Mouse (Mus musculus) ES-Bruce4 (cell line): ENCODE data around the gene Atad2b. TPM values are rescaled to one million over a fixed set of nuclear protein-coding genes. Genes with fewer than 3 reads are reported as not detected.

Source experiments
- H3K27ac ChIP-seq: 2 replicates; pipeline ENCODE4 v1.5.1; 2012; ENCODE audit warnings: low read length, inconsistent platforms; ENCODE audit not compliant: insufficient read depth
- H3K27me3 ChIP-seq: 2 replicates; pipeline ENCODE4 v1.6.1; 2012; ENCODE audit warnings: mild to moderate bottlenecking, low read length, inconsistent platforms; ENCODE audit not compliant: control insufficient read depth, poor library complexity, insufficient read depth, severe bottlenecking
- H3K36me3 ChIP-seq: 2 replicates; pipeline ENCODE4 v1.6.1; 2012; ENCODE audit warnings: inconsistent platforms, mild to moderate bottlenecking, low read length, moderate library complexity; ENCODE audit not compliant: control insufficient read depth, poor library complexity, insufficient read depth, severe bottlenecking
- H3K4me1 ChIP-seq: one replicate; pipeline ENCODE4 v1.8.1; 2011; ENCODE audit warnings: low read length; ENCODE audit not compliant: control insufficient read depth, insufficient read depth
- H3K4me3 ChIP-seq: 2 replicates; pipeline ENCODE4 v1.5.1; 2011; ENCODE audit warnings: low read depth, mild to moderate bottlenecking, low read length
- H3K9ac ChIP-seq: 2 replicates; pipeline ENCODE4 v1.6.1; 2012; ENCODE audit warnings: low read depth, mild to moderate bottlenecking, inconsistent platforms; ENCODE audit not compliant: poor library complexity, severe bottlenecking
- H3K9me3 ChIP-seq: replicated peaks from 2 replicates; pipeline ENCODE4 v1.6.1; 2012; ENCODE audit warnings: mild to moderate bottlenecking, low read length, inconsistent platforms; ENCODE audit not compliant: control insufficient read depth, poor library complexity, insufficient read depth, severe bottlenecking
- CTCF ChIP-seq: IDR thresholded peaks from one replicate; pipeline ENCODE4 v1.8.1; 2011; ENCODE audit warnings: low read depth, low read length
- EP300 ChIP-seq: IDR thresholded peaks from 2 replicates; pipeline ENCODE4 v1.6.1; 2011; ENCODE audit warnings: low read depth, low read length; ENCODE audit not compliant: insufficient read depth
- POLR2A ChIP-seq: IDR thresholded peaks from one replicate; pipeline ENCODE4 v1.8.1; 2011; ENCODE audit warnings: low read length; ENCODE audit not compliant: insufficient read depth
- polyA plus RNA-seq: library from polyadenylated mRNA; stranded (reverse); fragments of >200 nt; gene quantifications from 2 replicates; pipeline ENCODE4 v1.2.4, GENCODE M21; 2011; ENCODE audit warnings: low read depth; ENCODE audit not compliant: missing spikeins, insufficient read depth, insufficient read length

The Atad2b gene
- polyA plus RNA-seq, 1 experiment: 34.1 TPM

DNA sequence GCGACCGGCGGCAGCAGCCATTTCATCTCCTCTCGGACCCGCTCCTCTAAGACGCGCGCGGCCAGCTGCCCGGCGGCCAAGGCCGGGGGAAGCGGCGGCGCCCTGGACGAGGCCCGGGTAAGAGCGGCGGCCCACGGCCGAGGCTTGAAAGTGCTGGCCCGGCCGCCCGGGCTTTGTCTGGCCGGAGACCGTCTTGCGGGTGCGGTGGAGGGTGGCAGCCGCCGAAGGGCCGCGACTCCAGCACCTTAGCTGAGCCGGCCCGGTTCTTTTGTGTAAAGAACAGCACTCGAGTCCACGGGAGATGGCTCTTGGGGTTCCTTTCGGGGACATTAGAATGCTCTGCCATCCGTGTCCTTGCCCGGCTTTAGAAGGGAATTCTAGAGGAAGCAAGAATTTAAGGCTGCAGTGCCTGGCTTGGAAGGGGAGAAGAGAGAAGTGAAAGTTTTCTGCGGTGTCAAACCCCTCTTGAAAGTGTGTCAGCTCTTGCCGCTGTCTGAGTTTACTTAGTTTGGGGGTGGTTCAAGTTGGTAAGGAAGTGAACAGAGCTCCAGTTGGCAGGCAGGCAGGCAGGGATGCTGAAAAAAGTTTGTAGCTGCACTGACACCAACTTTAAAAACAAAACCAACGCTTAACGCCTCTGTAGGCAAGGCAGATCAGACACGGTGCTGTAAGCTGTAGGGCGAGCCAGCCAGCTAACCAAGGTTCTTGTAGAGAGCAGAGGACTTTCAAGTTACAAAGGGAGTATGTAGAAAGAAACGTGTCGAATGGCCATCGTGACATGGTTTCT lies 845 bp downstream of the Atad2b start:
- Histone ChIP-seq H3K36me3 (no peaks in the 10 kb centered on the region), H3K27me3 (no peaks in the 10 kb centered on the region), H3K27ac (no peak overlapping the region), H3K9me3 (no peaks in the 10 kb centered on the region), H3K4me1 (no peaks in the 10 kb centered on the region), H3K9ac (peak overlapping the region; percentile 93), H3K4me3 (peak overlapping the region; percentile 96)
- TF ChIP-seq POLR2A (no peak), EP300 (no peak), CTCF (no peak)

DNA sequence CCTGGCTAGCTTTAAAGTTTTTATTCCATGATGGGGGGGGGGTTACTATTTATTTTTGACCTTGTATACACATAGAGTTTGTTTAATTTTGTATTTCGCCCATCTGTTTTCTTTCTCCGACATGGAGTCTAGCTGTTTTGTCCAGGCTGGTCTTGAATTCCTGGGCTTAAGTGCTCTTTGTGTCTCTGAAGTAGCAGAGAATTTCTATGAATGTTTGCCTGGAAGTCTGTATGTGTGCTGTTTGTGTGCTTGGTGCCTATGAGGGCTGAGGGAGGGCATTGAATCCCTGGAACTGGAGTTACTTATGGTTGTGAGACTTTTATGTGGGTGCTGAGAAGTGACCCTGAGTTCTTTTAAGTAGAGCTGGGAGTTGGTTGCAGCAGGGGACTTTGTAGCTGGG lies 11.0 kb downstream of the Atad2b start:
- no peaks in the 10 kb centered on the region for H3K9me3 ChIP-seq
- no peaks in the 10 kb centered on the region for H3K4me1 ChIP-seq
- H3K9ac ChIP-seq: no peak overlapping the region
- no peak for TF ChIP-seq EP300
- no peak for TF ChIP-seq POLR2A
- TF ChIP-seq CTCF: no peak
- H3K4me3 ChIP-seq: no peak overlapping the region
- H3K27me3 ChIP-seq: no peaks in the 10 kb centered on the region
- H3K27ac ChIP-seq: no peak overlapping the region
- no peaks in the 10 kb centered on the region for H3K36me3 ChIP-seq

DNA sequence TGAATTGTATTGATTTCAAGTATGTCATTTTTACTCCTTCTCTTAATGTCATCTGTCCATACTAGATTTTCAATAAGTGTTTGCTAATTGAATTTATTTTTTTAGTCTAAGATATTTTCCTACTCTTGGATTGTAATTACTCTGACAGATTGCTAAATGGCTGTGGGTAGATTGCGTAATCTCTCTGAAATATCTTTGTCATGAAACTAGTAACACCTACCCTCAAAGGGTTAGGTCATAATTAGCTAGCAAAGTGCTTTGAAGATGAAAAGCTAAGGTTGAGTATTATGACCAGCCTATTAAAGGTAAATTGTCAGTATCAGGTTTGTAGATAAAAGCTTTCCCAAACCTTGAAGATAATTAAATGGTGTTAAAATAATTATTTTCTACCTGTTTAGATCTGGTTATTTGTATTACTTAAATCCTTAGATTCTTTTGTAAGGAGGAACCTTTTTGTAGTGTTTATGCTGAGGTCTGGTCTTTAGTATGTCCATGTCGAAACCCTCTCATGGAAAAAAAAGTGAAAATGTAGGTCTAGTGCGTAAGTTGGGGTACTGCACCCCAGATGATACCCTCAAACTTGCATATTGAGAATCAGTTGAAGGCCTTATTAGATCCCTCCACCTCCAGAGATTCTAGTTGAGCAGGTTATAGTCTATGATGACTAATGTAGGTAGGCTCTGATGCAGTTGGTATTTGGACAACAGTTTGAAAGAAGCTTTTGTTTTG lies 13.8 kb downstream of the Atad2b start:
- Histone ChIP-seq H3K9ac (no peak overlapping the region), H3K4me1 (no peaks in the 10 kb centered on the region), H3K9me3 (no peaks in the 10 kb centered on the region), H3K27me3 (no peaks in the 10 kb centered on the region), H3K27ac (no peak overlapping the region), H3K4me3 (no peak overlapping the region), H3K36me3 (no peaks in the 10 kb centered on the region)
- TF ChIP-seq POLR2A (no peak), CTCF (no peak), EP300 (no peak)

DNA sequence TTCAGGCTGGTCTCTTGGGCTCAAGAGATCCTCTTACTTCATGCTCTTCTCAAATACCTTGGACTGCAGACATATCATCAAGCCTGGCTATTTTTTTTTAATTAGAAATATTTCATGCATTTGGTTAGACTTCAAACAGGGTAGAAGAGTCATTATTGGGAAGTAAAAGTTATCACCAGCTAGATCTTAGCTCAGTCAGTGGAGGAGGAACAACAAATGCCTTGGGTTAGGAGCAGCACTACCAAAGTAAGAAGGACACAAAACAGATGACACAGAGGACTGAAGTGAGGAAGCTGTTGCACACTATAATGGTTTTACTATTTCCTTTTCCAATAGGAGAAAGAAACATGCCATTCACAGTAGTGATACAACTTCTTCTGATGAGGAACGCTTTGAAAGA lies 35.1 kb downstream of the Atad2b start:
- TF ChIP-seq EP300: no peak
- TF ChIP-seq CTCF: no peak
- TF ChIP-seq POLR2A: no peak
- Histone ChIP-seq H3K36me3 (peaks cover 6% of the 10 kb centered on the region), H3K4me1 (no peaks in the 10 kb centered on the region), H3K27ac (no peak overlapping the region), H3K4me3 (no peak overlapping the region), H3K9ac (no peak overlapping the region), H3K27me3 (no peaks in the 10 kb centered on the region), H3K9me3 (no peaks in the 10 kb centered on the region)

DNA sequence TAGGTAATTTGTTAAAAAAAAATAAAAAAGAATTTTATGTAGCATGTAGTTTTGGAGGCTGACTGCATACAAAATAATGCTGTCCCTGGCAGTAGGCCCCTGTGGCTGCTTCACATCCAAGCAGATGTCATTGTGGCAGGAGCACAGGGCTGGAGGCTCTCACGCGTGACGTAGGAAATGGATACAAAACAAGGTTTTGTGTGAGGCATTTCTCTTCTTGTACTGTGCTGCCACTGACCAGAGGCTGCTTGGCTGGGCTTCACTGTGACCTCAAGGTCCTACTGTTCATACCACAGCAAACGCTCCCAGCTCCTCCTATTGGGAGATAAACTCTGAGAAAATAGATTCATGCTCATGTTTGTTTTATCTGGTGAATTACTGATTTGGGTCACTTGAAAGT lies 36.0 kb downstream of the Atad2b start:
- no peak overlapping the region for H3K27ac ChIP-seq
- no peak for TF ChIP-seq POLR2A
- no peaks in the 10 kb centered on the region for H3K9me3 ChIP-seq
- no peaks in the 10 kb centered on the region for H3K27me3 ChIP-seq
- no peak overlapping the region for H3K4me3 ChIP-seq
- peaks cover 6% of the 10 kb centered on the region for H3K36me3 ChIP-seq
- no peak overlapping the region for H3K9ac ChIP-seq
- H3K4me1 ChIP-seq: no peaks in the 10 kb centered on the region

DNA sequence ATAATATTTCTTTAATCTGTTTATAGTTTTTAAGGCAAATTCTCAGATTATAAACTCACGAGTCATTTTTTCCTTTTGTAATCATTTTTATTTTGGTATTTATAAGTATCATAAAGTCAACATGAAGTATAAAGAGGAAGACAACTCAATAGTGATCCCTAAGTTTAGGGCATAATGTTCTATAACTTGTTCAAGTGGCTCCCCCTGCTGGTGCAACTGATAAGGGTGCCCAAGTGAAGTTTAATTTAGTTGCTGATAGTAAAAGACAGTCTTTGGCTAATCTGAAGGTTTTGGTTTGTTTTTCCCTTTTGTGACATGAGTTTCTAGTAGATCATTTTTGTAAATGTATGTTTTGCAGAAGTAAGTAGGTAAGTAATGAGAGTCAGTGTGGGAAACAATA lies 55.8 kb downstream of the Atad2b start:
- Histone ChIP-seq H3K36me3 (0 out of 2 replicates have a peak, but pooled peaks cover 2% of the 10 kb centered on the region), H3K4me1 (no peaks in the 10 kb centered on the region), H3K27me3 (no peaks in the 10 kb centered on the region), H3K9me3 (no peaks in the 10 kb centered on the region), H3K27ac (no peak overlapping the region), H3K9ac (no peak overlapping the region), H3K4me3 (no peak overlapping the region)
- no peak for TF ChIP-seq POLR2A
- TF ChIP-seq EP300: no peak
- no peak for TF ChIP-seq CTCF
